Mouse (Mus musculus): ENCODE measurements around the gene Eef2. TPM values are rescaled to one million over a fixed set of nuclear protein-coding genes. Genes with fewer than 3 reads are reported as not detected.

Eef2 gene
- polyA plus RNA-seq, 1 experiment from 2014 or later = 504 TPM

Other genes starting within 250 kb of the Eef2 start
- gene Gadd45b, start 246.6 kb upstream of the Eef2 start, polyA plus RNA-seq (2014; fragmentation: Nextera tagmentation; extraction: Ambion mirVana) = 7.9 and 8.5 TPM in 2 replicates
- 8.1 and 9.4 TPM in 2 replicates for gene Gng7, start 161.7 kb upstream of the Eef2 start, polyA plus RNA-seq (2014; fragmentation: Nextera tagmentation; extraction: Ambion mirVana)
- 4.2 and 4.7 TPM in 2 replicates for gene Diras1, start 151.0 kb upstream of the Eef2 start, polyA plus RNA-seq (2014; fragmentation: Nextera tagmentation; extraction: Ambion mirVana)
- 13.3 and 14.5 TPM in 2 replicates for gene Slc39a3, start 139.2 kb upstream of the Eef2 start, polyA plus RNA-seq (2014; fragmentation: Nextera tagmentation; extraction: Ambion mirVana)
- gene Sgta, start 116.5 kb upstream of the Eef2 start, polyA plus RNA-seq (2014; fragmentation: Nextera tagmentation; extraction: Ambion mirVana) = 248 and 262 TPM in 2 replicates
- 63.9 and 65.8 TPM in 2 replicates for gene Thop1, start 106.6 kb upstream of the Eef2 start, polyA plus RNA-seq (2014; fragmentation: Nextera tagmentation; extraction: Ambion mirVana)
- 0.11 and 0.70 TPM in 2 replicates for gene Creb3l3, start 77.8 kb upstream of the Eef2 start, polyA plus RNA-seq (2014; fragmentation: Nextera tagmentation; extraction: Ambion mirVana)
- 212 and 240 TPM in 2 replicates for gene Map2k2, start 70.7 kb upstream of the Eef2 start, polyA plus RNA-seq (2014; fragmentation: Nextera tagmentation; extraction: Ambion mirVana)
- gene Zbtb7a, start 41.4 kb upstream of the Eef2 start, polyA plus RNA-seq (2014; fragmentation: Nextera tagmentation; extraction: Ambion mirVana) = 7.1 and 8.8 TPM in 2 replicates
- gene Pias4, start 8.7 kb upstream of the Eef2 start, polyA plus RNA-seq (2014; fragmentation: Nextera tagmentation; extraction: Ambion mirVana) = 68.3 and 68.4 TPM in 2 replicates
- gene Dapk3, start 6.4 kb downstream of the Eef2 start, polyA plus RNA-seq (2014; fragmentation: Nextera tagmentation; extraction: Ambion mirVana) = 56.4 and 58.6 TPM in 2 replicates
- gene 4930442H23Rik, start 7.2 kb downstream of the Eef2 start, polyA plus RNA-seq (2014; fragmentation: Nextera tagmentation; extraction: Ambion mirVana) = not detected in 2 replicates
- gene Nmrk2, start 25.4 kb downstream of the Eef2 start, polyA plus RNA-seq (2014; fragmentation: Nextera tagmentation; extraction: Ambion mirVana) = 0.12 TPM in 2 replicates
- 21.9 and 24.1 TPM in 2 replicates for gene Atcay, start 54.2 kb downstream of the Eef2 start, polyA plus RNA-seq (2014; fragmentation: Nextera tagmentation; extraction: Ambion mirVana)
- gene Zfr2, start 56.5 kb downstream of the Eef2 start, polyA plus RNA-seq (2014; fragmentation: Nextera tagmentation; extraction: Ambion mirVana) = 5.8 and 6.0 TPM in 2 replicates
- 2.0 and 3.0 TPM in 2 replicates for gene Matk, start 76.3 kb downstream of the Eef2 start, polyA plus RNA-seq (2014; fragmentation: Nextera tagmentation; extraction: Ambion mirVana)
- gene Mrpl54, start 90.3 kb downstream of the Eef2 start, polyA plus RNA-seq (2014; fragmentation: Nextera tagmentation; extraction: Ambion mirVana) = 178 and 180 TPM in 2 replicates
- 35.3 and 39.0 TPM in 2 replicates for gene Apba3, start 90.3 kb downstream of the Eef2 start, polyA plus RNA-seq (2014; fragmentation: Nextera tagmentation; extraction: Ambion mirVana)
- 2.5 and 2.8 TPM in 2 replicates for gene Tjp3, start 115.0 kb downstream of the Eef2 start, polyA plus RNA-seq (2014; fragmentation: Nextera tagmentation; extraction: Ambion mirVana)
- 64.6 and 65.8 TPM in 2 replicates for gene Pip5k1c, start 116.3 kb downstream of the Eef2 start, polyA plus RNA-seq (2014; fragmentation: Nextera tagmentation; extraction: Ambion mirVana)
- 39.4 and 46.2 TPM in 2 replicates for gene Cactin, start 144.5 kb downstream of the Eef2 start, polyA plus RNA-seq (2014; fragmentation: Nextera tagmentation; extraction: Ambion mirVana)
- gene Tbxa2r, start 152.1 kb downstream of the Eef2 start, polyA plus RNA-seq (2014; fragmentation: Nextera tagmentation; extraction: Ambion mirVana) = 1.8 and 2.9 TPM in 2 replicates
- not detected in 2 replicates for gene Gipc3, start 166.6 kb downstream of the Eef2 start, polyA plus RNA-seq (2014; fragmentation: Nextera tagmentation; extraction: Ambion mirVana)
- gene Hmg20b, start 173.8 kb downstream of the Eef2 start, polyA plus RNA-seq (2014; fragmentation: Nextera tagmentation; extraction: Ambion mirVana) = 104 and 110 TPM in 2 replicates
- gene Mfsd12, start 180.9 kb downstream of the Eef2 start, polyA plus RNA-seq (2014; fragmentation: Nextera tagmentation; extraction: Ambion mirVana) = 5.3 and 5.7 TPM in 2 replicates
- gene 4930404N11Rik, start 189.2 kb downstream of the Eef2 start, polyA plus RNA-seq (2014; fragmentation: Nextera tagmentation; extraction: Ambion mirVana) = 0.20 and 0.50 TPM in 2 replicates
- gene Fzr1, start 201.9 kb downstream of the Eef2 start, polyA plus RNA-seq (2014; fragmentation: Nextera tagmentation; extraction: Ambion mirVana) = 112 and 120 TPM in 2 replicates
- 64.1 and 76.1 TPM in 2 replicates for gene Dohh, start 207.8 kb downstream of the Eef2 start, polyA plus RNA-seq (2014; fragmentation: Nextera tagmentation; extraction: Ambion mirVana)
- gene Gm48551, start 207.8 kb downstream of the Eef2 start, polyA plus RNA-seq (2014; fragmentation: Nextera tagmentation; extraction: Ambion mirVana) = 1.7 and 3.0 TPM in 2 replicates
- 0.97 and 1.3 TPM in 2 replicates for gene Gm48552, start 212.4 kb downstream of the Eef2 start, polyA plus RNA-seq (2014; fragmentation: Nextera tagmentation; extraction: Ambion mirVana)
- 1.9 and 3.5 TPM in 2 replicates for gene Smim24, start 216.4 kb downstream of the Eef2 start, polyA plus RNA-seq (2014; fragmentation: Nextera tagmentation; extraction: Ambion mirVana)